Mouse (Mus musculus) lung, adult 18-20 months (tissue): ENCODE data around the gene Atp8b3.
A peak's percentile ranks its signal among the peaks of the same experiment; 100 is the strongest.

Experiments used
- DNase-seq, 2 experiments: peaks; one replicate each; pipeline ENCODE4 v3.0.0; 2022; ENCODE audit warnings: mixed read lengths in 2 of 2

Atp8b3 gene

GRCm38 (mm10) chr10:80538710-80539394 lies at the start of gene Atp8b3:
Atp8b3 (minus strand) TSS chr10:80539124.
- peak; percentile 91 to 92 for DNase-seq

GRCm38 (mm10) chr10:80587305-80587657 lies 48.4 kb upstream of the Atp8b3 start:
- DNase-seq, result peak; percentile 38 to 61

- no peak for DNase-seq
These were observed 47.7 kb upstream of the Atp8b3 start for GRCm38 (mm10) chr10:80586407-80587304.

GRCm38 (mm10) chr10:80585581-80585980 lies 46.7 kb upstream of the Atp8b3 start:
- no peak for DNase-seq

GRCm38 (mm10) chr10:80584642-80585552 lies 46.0 kb upstream of the Atp8b3 start:
- DNase-seq, result no peak

- no peak for DNase-seq
These were observed 45.1 kb upstream of the Atp8b3 start for GRCm38 (mm10) chr10:80584045-80584488.

GRCm38 (mm10) chr10:80583047-80583446 lies 44.1 kb upstream of the Atp8b3 start:
- no peak for DNase-seq

GRCm38 (mm10) chr10:80578911-80579310 lies 40.0 kb upstream of the Atp8b3 start:
- peak; percentile 72 to 77 for DNase-seq

GRCm38 (mm10) chr10:80578131-80578750 lies 39.3 kb upstream of the Atp8b3 start:
- peak; percentile 83 to 89 for DNase-seq

- DNase-seq, result peak; percentile 98 to 99
These were observed 38.5 kb upstream of the Atp8b3 start, which contains the start of gene Klf16 for GRCm38 (mm10) chr10:80577195-80578130. Klf16 (minus strand) TSS chr10:80577321.

GRCm38 (mm10) chr10:80576351-80577194 lies 37.6 kb upstream of the Atp8b3 start:
- peak; percentile 51 to 62 for DNase-seq

- DNase-seq, result no peak
These were observed 37.0 kb upstream of the Atp8b3 start for GRCm38 (mm10) chr10:80575925-80576324.

- no peak for DNase-seq
These were observed 36.0 kb upstream of the Atp8b3 start for GRCm38 (mm10) chr10:80574896-80575295.

- DNase-seq, result no peak
These were observed 35.0 kb upstream of the Atp8b3 start for GRCm38 (mm10) chr10:80573944-80574343.

GRCm38 (mm10) chr10:80572477-80572876 lies 33.6 kb upstream of the Atp8b3 start:
- no peak for DNase-seq

- peak; percentile 46 to 65 for DNase-seq
These were observed 32.2 kb upstream of the Atp8b3 start for GRCm38 (mm10) chr10:80570871-80571836.

GRCm38 (mm10) chr10:80570419-80570818 lies 31.5 kb upstream of the Atp8b3 start:
- no peak for DNase-seq

- DNase-seq, result peak; percentile 79 to 82
These were observed 30.7 kb upstream of the Atp8b3 start for GRCm38 (mm10) chr10:80569664-80570066.

GRCm38 (mm10) chr10:80568876-80569275 lies 30.0 kb upstream of the Atp8b3 start:
- DNase-seq, result no peak
